Mouse (Mus musculus): ENCODE data around the gene Clcnka. TPM values are rescaled to one million over a fixed set of nuclear protein-coding genes. Genes with fewer than 3 reads are reported as not detected.

Clcnka gene
- polyA plus RNA-seq, 1 experiment from 2014 or later = 58.1 TPM

GRCm38 (mm10) chr4:141439083-141439803 is 40.7 kb upstream of the Clcnka start:
- Histone ChIP-seq H3K4me3 (replicated peaks; ENCODE audit: low read depth, low read length) (no peak overlapping the region), H3K27ac (peak overlapping the region; percentile 31; the same call in 1 of the 2 replicates), H3K4me2 (ENCODE audit: low read length) (no peak overlapping the region), H3K4me1 (replicated peaks; ENCODE audit: insufficient read depth, low read length) (no peaks in the 10 kb centered on the region; the same call in 1 of the 2 replicates), H3K9ac (ENCODE audit: low read depth, low read length) (no peak overlapping the region), H3K27me3 (ENCODE audit: insufficient read depth, low read length) (no peaks in the 10 kb centered on the region), H3K9me3 (replicated peaks; ENCODE audit: low read length) (no peaks in the 10 kb centered on the region), H3K36me3 (ENCODE audit: insufficient read depth, low read length) (no peaks in the 10 kb centered on the region)
- ATAC-seq (replicated peaks; ENCODE audit: low FRiP score, low read depth) (no peak), DNase-seq (ENCODE audit: low spot score) (no peak)
- WGBS = 68% methylated on average over 12 of the region's 12 CpGs
- TF ChIP-seq CTCF (IDR thresholded peaks at IDR 0.05; ENCODE audit: low read depth) = no peak

GRCm38 (mm10) chr4:141435974-141436373 is 37.5 kb upstream of the Clcnka start, which contains the start of gene Srarp:
Srarp (minus strand) TSS chr4:141436105.
- no peak for DNase-seq (ENCODE audit: low spot score)
- Histone ChIP-seq H3K36me3 (ENCODE audit: insufficient read depth, low read length) (no peaks in the 10 kb centered on the region), H3K4me2 (ENCODE audit: low read length) (no peak within 1 kb of the TSS), H3K9ac (ENCODE audit: low read depth, low read length) (no peak within 1 kb of the TSS), H3K9me3 (replicated peaks; ENCODE audit: low read length) (no peaks in the 10 kb centered on the region), H3K27ac (no peak within 1 kb of the TSS), H3K4me3 (replicated peaks; ENCODE audit: low read depth, low read length) (no peak within 1 kb of the TSS), H3K27me3 (ENCODE audit: insufficient read depth, low read length) (no peaks in the 10 kb centered on the region), H3K4me1 (replicated peaks; ENCODE audit: insufficient read depth, low read length) (no peaks in the 10 kb centered on the region)
- no peak for TF ChIP-seq CTCF (IDR thresholded peaks at IDR 0.05; ENCODE audit: low read depth)
- no peak for ATAC-seq (replicated peaks; ENCODE audit: low FRiP score, low read depth)
- WGBS = 74% methylated on average over 1 of the region's 1 CpGs

GRCm38 (mm10) chr4:141433191-141433590 is 34.7 kb upstream of the Clcnka start:
- no peak for TF ChIP-seq CTCF (IDR thresholded peaks at IDR 0.05; ENCODE audit: low read depth)
- ATAC-seq (replicated peaks; ENCODE audit: low FRiP score, low read depth) = no peak
- Histone ChIP-seq H3K36me3 (ENCODE audit: insufficient read depth, low read length) (no peaks in the 10 kb centered on the region), H3K27ac (no peak overlapping the region), H3K4me3 (replicated peaks; ENCODE audit: low read depth, low read length) (no peak overlapping the region), H3K4me1 (replicated peaks; ENCODE audit: insufficient read depth, low read length) (no peaks in the 10 kb centered on the region), H3K9ac (ENCODE audit: low read depth, low read length) (no peak overlapping the region), H3K4me2 (ENCODE audit: low read length) (no peak overlapping the region), H3K9me3 (replicated peaks; ENCODE audit: low read length) (no peaks in the 10 kb centered on the region), H3K27me3 (ENCODE audit: insufficient read depth, low read length) (no peaks in the 10 kb centered on the region)
- WGBS = 86% methylated on average over 18 of the region's 18 CpGs
- DNase-seq (ENCODE audit: low spot score) = no peak

- H3K9ac ChIP-seq (ENCODE audit: low read depth, low read length) = no peak overlapping the region
- H3K27ac ChIP-seq = no peak overlapping the region
- ATAC-seq (replicated peaks; ENCODE audit: low FRiP score, low read depth) (no peak), DNase-seq (ENCODE audit: low spot score) (no peak)
- H3K27me3 ChIP-seq (ENCODE audit: insufficient read depth, low read length) = no peaks in the 10 kb centered on the region
- H3K4me2 ChIP-seq (ENCODE audit: low read length) = no peak overlapping the region
- H3K4me1 ChIP-seq (replicated peaks; ENCODE audit: insufficient read depth, low read length) = no peaks in the 10 kb centered on the region
- no peaks in the 10 kb centered on the region for H3K9me3 ChIP-seq (replicated peaks; ENCODE audit: low read length)
- WGBS = 52% methylated on average over 13 of the region's 14 CpGs
- no peak for TF ChIP-seq CTCF (IDR thresholded peaks at IDR 0.05; ENCODE audit: low read depth)
- no peak overlapping the region for H3K4me3 ChIP-seq (replicated peaks; ENCODE audit: low read depth, low read length)
- H3K36me3 ChIP-seq (ENCODE audit: insufficient read depth, low read length) = no peaks in the 10 kb centered on the region
Observed at GRCm38 (mm10) chr4:141432666-141433065, 34.1 kb upstream of the Clcnka start.

GRCm38 (mm10) chr4:141430997-141431396 is 32.5 kb upstream of the Clcnka start:
- TF ChIP-seq CTCF (IDR thresholded peaks at IDR 0.05; ENCODE audit: low read depth) = peak; percentile 86
- 35% methylated on average over 9 of the region's 9 CpGs for WGBS
- ATAC-seq (replicated peaks; ENCODE audit: low FRiP score, low read depth) (no peak), DNase-seq (ENCODE audit: low spot score) (peak; percentile 77)
- Histone ChIP-seq H3K36me3 (ENCODE audit: insufficient read depth, low read length) (no peaks in the 10 kb centered on the region), H3K9me3 (replicated peaks; ENCODE audit: low read length) (no peaks in the 10 kb centered on the region), H3K9ac (ENCODE audit: low read depth, low read length) (no peak overlapping the region), H3K27me3 (ENCODE audit: insufficient read depth, low read length) (no peaks in the 10 kb centered on the region), H3K4me2 (ENCODE audit: low read length) (no peak overlapping the region), H3K27ac (no peak overlapping the region), H3K4me3 (replicated peaks; ENCODE audit: low read depth, low read length) (no peak overlapping the region), H3K4me1 (replicated peaks; ENCODE audit: insufficient read depth, low read length) (peaks cover 8% of the 10 kb centered on the region; the same call in 1 of the 2 replicates)

GRCm38 (mm10) chr4:141429847-141430246 is 31.3 kb upstream of the Clcnka start:
- no peak overlapping the region for H3K9ac ChIP-seq (ENCODE audit: low read depth, low read length)
- no peaks in the 10 kb centered on the region for H3K36me3 ChIP-seq (ENCODE audit: insufficient read depth, low read length)
- H3K27me3 ChIP-seq (ENCODE audit: insufficient read depth, low read length) = no peaks in the 10 kb centered on the region
- H3K9me3 ChIP-seq (replicated peaks; ENCODE audit: low read length) = no peaks in the 10 kb centered on the region
- TF ChIP-seq CTCF (IDR thresholded peaks at IDR 0.05; ENCODE audit: low read depth) = peak; percentile 77
- no peak overlapping the region for H3K27ac ChIP-seq
- H3K4me2 ChIP-seq (ENCODE audit: low read length) = no peak overlapping the region
- ATAC-seq (replicated peaks; ENCODE audit: low FRiP score, low read depth) = no peak
- no peak overlapping the region for H3K4me3 ChIP-seq (replicated peaks; ENCODE audit: low read depth, low read length)
- peaks cover 20% of the 10 kb centered on the region; the same call in 1 of the 2 replicates for H3K4me1 ChIP-seq (replicated peaks; ENCODE audit: insufficient read depth, low read length)
- DNase-seq (ENCODE audit: low spot score) = peak; percentile 67
- 47% methylated on average over 9 of the region's 9 CpGs for WGBS

Data from kidney, postnatal 0 days (tissue).